Mouse (Mus musculus) limb, embryonic 14.5 days (tissue): Measurements from ENCODE around the gene Focad. TPM values are rescaled to one million over a fixed set of nuclear protein-coding genes. Genes with fewer than 3 reads are reported as not detected.

ENCODE experiments used
- ATAC-seq: fragments of 200-750 bp; cut with Nextera tagmentation; 2 replicates; pipeline ENCODE4 v1.8.0; 2017; ENCODE audit warnings: low read depth, moderate number of reproducible peaks, moderate TSS enrichment; ENCODE audit not compliant: low FRiP score
- DNase-seq: peaks from one replicate; pipeline ENCODE4 v3.0.0-alpha.2; 2015; ENCODE audit warnings: low spot score
- H3K27ac ChIP-seq: fragments of 300-500 bp; sonication (generic); replicated peaks from 2 replicates; pipeline ENCODE4 v1.5.1; 2014; ENCODE audit warnings: low read depth, mild to moderate bottlenecking, low read length, moderate library complexity, mixed read lengths
- H3K27me3 ChIP-seq: fragments of 300-500 bp; sonication (generic); 2 replicates; pipeline ENCODE4 v1.6.1; 2014; ENCODE audit warnings: low read length, mixed read lengths; ENCODE audit not compliant: control insufficient read depth, insufficient read depth
- H3K36me3 ChIP-seq: fragments of 300-500 bp; sonication (generic); 2 replicates; pipeline ENCODE4 v1.6.1; 2014; ENCODE audit warnings: mild to moderate bottlenecking, low read length, moderate library complexity, mixed read lengths; ENCODE audit not compliant: control insufficient read depth, insufficient read depth
- H3K4me1 ChIP-seq: fragments of 300-500 bp; sonication (generic); 2 replicates; pipeline ENCODE4 v1.6.1; 2014; ENCODE audit warnings: antibody characterized with exemption, low read length, mixed read lengths; ENCODE audit not compliant: control insufficient read depth, insufficient read depth
- H3K4me2 ChIP-seq: fragments of 300-500 bp; sonication (generic); replicated peaks from 2 replicates; pipeline ENCODE4 v1.6.1; 2014; ENCODE audit warnings: low read depth, mild to moderate bottlenecking, low read length, moderate library complexity; ENCODE audit not compliant: severe bottlenecking
- H3K4me3 ChIP-seq: fragments of 300-500 bp; sonication (generic); replicated peaks from 2 replicates; pipeline ENCODE4 v1.5.1; 2014; ENCODE audit warnings: low read length
- H3K9ac ChIP-seq: fragments of 300-500 bp; sonication (generic); 2 replicates; pipeline ENCODE4 v1.6.1; 2014; ENCODE audit warnings: mild to moderate bottlenecking, low read depth, low read length, moderate library complexity; ENCODE audit not compliant: severe bottlenecking
- H3K9me3 ChIP-seq: fragments of 300-500 bp; sonication (generic); 2 replicates; pipeline ENCODE4 v1.6.1; 2016; ENCODE audit warnings: low read length; ENCODE audit not compliant: control insufficient read depth
- POLR2A ChIP-seq: fragments of 200-500 bp; IDR thresholded peaks from 2 replicates; pipeline ENCODE4 v1.8.0; 2012; ENCODE audit warnings: inconsistent platforms, mild to moderate bottlenecking, moderate library complexity, borderline replicate concordance; ENCODE audit not compliant: insufficient read depth, insufficient read length; ENCODE audit errors: extremely low read depth
- whole genome bisulfite sequencing: fragments of 180-500 bp; shearing (Covaris S2); extraction: QIAGEN DNeasy Blood & Tissue Kit; methylation state at CpG from one replicate; pipeline ENCODE4 v1.1.7; 2014; 5-methylcytosine and 5-hydroxymethylcytosine counted together
- polyA plus RNA-seq, 2 experiments: library from polyadenylated mRNA; depleted of rRNA in 1 of 2; stranded (reverse) in 1 of 2; unstranded in 1 of 2; fragments of >200 nt; fragmentation: Nextera tagmentation in 1 of 2; extraction: Ambion mirVana in 1 of 2; gene quantifications; 2 replicates each; pipeline versions ENCODE4 v1.2.1 to v1.2.3; 2012 to 2014

Focad gene
- polyA plus RNA-seq, 2 experiments, result 15.7 to 19.5 TPM

DNA sequence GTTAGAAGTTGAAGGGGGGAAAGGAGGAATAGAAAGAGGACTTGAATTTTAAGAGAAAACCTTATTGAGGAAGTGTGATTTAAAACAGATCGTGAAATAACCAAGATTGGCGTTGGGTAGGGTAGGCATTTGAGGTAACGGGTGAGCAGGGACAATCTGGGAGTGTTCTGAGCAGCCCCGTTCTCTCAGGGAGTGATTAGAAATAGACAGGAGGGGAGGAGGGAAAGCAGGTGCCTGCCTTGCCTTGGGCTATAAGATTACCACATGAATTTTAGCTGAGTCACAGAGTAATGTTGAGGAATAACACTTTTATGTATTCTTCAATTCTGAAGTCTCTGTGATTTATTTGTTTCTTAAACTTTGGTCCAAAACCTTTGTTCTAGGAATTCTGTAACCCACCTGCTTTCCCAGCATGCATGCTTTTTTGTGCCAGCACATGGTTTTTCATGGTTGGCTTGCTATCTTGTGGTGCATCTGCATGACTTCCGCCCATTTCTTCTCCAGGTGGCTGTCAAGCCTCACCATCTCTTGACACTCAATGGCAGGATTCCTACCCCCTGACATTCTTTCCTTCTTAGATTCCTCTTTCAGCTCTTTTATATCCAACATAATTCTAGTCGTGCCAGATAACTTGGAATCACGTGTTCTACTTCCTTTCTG, 176.1 kb downstream of the Focad start:
- H3K9me3 ChIP-seq, result no peaks in the 10 kb centered on the region
- WGBS, result 69% methylated on average over 7 of the region's 7 CpGs

DNA sequence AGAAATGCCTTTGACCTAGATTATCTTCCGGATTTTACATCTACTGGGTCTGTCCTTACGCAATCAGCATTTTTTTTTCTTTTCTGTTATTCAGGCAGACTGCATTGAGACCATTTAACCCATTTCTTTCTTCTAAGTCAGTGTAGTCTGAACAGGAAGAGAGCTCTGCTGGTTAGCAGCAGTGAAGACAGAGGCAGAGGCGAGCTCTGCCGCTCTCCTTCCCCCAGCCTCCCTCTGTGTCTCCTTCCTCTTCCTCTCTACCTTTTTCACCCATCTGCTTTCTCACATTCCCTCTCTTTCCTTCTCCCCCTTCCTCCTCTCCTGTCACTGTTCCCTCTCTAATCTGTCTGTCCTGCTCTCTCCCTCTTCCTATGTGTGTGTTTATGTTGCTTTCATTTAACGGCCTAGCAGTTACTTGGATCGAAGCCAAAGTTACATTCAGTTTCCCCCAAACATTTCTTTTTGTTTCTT, 181.2 kb downstream of the Focad start:
- Histone ChIP-seq H3K36me3 (peaks cover 3% of the 10 kb centered on the region; the same call in 1 of the 2 replicates), H3K4me3 (no peak overlapping the region), H3K4me2 (no peak overlapping the region), H3K27ac (0 out of 2 replicates have a peak overlapping the region, but pooled peaks have one; percentile 5), H3K9ac (no peak overlapping the region), H3K27me3 (no peaks in the 10 kb centered on the region), H3K4me1 (0 out of 2 replicates have a peak, but pooled peaks cover 4% of the 10 kb centered on the region), H3K9me3 (no peaks in the 10 kb centered on the region)
- DNase-seq (peak; percentile 40), ATAC-seq (no peak)
- TF ChIP-seq POLR2A, result no peak
- 40% methylated on average over 6 of the region's 6 CpGs for WGBS

More for the DNA sequence above, 176.1 kb downstream of the Focad start:
- no peaks in the 10 kb centered on the region for H3K4me1 ChIP-seq
- H3K36me3 ChIP-seq, result no peaks in the 10 kb centered on the region
- peak; percentile 4 for DNase-seq
- no peak overlapping the region for H3K4me3 ChIP-seq
- no peaks in the 10 kb centered on the region for H3K27me3 ChIP-seq
- H3K27ac ChIP-seq, result no peak overlapping the region
- no peak for TF ChIP-seq POLR2A
- H3K4me2 ChIP-seq, result no peak overlapping the region
- ATAC-seq, result no peak
- H3K9ac ChIP-seq, result no peak overlapping the region

DNA sequence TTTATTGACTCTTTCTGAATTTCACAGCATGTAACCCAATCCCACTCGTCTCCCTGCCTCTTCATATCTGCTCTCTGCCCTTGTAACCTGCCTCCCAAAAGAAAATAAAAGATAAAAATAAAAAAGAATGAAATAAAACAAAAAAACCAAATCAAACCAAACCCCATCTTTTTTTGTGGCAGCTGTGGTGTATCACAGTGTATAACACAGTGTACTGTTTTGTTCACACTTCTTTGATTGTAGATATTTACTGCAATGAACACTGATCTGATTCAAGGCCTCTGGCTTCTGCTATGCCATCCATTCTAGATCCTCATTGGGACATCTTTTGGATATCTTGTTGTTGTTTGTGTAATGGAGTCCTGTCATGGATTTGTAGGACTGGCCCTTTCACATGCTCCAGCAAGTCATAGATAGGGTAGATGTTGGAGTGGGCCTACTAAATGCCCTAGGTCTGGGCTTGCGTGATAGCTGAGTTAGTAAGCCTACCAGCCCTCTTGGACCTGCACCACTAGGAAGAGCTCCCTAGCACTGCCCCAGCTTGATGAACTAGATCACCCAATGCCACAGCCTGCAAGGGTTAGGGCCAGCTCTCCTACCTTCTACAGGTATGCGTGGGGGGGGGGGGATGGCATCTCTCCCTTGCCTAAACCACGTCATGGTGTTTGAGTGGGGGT, 181.8 kb downstream of the Focad start:
- H3K27ac ChIP-seq, result no peak overlapping the region

DNA sequence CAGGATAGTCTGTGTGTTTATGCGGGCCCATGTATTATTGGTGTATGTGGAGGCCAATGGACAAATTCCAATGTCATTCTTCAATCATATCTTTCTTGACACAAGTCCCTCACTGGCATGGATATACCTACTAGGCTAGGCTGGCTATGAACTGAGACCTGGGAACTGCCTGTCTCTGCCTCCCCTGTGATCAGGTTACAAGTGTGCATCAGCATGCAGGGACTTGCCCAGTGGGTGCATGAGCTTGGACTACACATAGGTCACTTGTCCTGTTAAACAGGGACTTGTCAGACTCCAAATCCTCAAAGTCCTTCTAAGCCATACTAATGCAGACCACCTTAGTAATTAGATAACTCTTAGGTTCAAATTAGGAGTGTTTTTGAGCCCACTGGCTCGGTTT, 184.1 kb downstream of the Focad start:
- Histone ChIP-seq H3K36me3 (peaks cover 3% of the 10 kb centered on the region; the same call in 1 of the 2 replicates), H3K4me2 (no peak overlapping the region), H3K27me3 (no peaks in the 10 kb centered on the region), H3K4me3 (no peak overlapping the region), H3K9me3 (no peaks in the 10 kb centered on the region), H3K27ac (no peak overlapping the region), H3K4me1 (0 out of 2 replicates have a peak, but pooled peaks cover 4% of the 10 kb centered on the region), H3K9ac (no peak overlapping the region)
- TF ChIP-seq POLR2A, result no peak
- 82% methylated on average over 2 of the region's 2 CpGs for WGBS
- DNase-seq, result no peak
- no peak for ATAC-seq

More for the DNA sequence above, 181.8 kb downstream of the Focad start:
- Histone ChIP-seq H3K4me3 (no peak overlapping the region), H3K9ac (no peak overlapping the region), H3K4me1 (0 out of 2 replicates have a peak, but pooled peaks cover 4% of the 10 kb centered on the region), H3K27me3 (no peaks in the 10 kb centered on the region), H3K9me3 (no peaks in the 10 kb centered on the region), H3K4me2 (no peak overlapping the region), H3K36me3 (peaks cover 3% of the 10 kb centered on the region; the same call in 1 of the 2 replicates)
- ATAC-seq, result no peak
- no peak for DNase-seq
- TF ChIP-seq POLR2A, result no peak
- 67% methylated on average over 4 of the region's 4 CpGs for WGBS

DNA sequence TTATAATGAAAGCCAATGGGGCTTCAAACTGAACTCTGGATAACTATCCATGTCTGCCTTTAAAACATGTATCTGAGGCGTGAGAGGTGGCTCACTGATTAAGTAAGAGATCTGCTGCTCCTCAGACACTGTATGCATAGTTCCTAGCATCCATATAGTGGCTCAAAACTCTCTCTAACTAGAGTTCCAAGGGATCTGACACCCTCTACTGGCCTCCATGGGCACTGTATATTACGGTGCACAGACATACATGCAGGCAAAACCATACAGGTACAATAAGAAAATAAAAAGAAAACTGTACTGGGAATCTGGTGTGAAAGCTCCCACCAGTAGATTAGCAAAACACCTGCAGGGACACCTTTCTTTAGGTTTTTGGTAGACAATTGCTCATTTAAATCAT, 186.1 kb downstream of the Focad start:
- WGBS, result 96% methylated on average over 2 of the region's 2 CpGs
- no peak for DNase-seq
- Histone ChIP-seq H3K4me2 (no peak overlapping the region), H3K36me3 (peaks cover 3% of the 10 kb centered on the region; the same call in 1 of the 2 replicates), H3K9ac (no peak overlapping the region), H3K27me3 (no peaks in the 10 kb centered on the region), H3K4me3 (no peak overlapping the region), H3K27ac (no peak overlapping the region), H3K4me1 (0 out of 2 replicates have a peak, but pooled peaks cover 4% of the 10 kb centered on the region), H3K9me3 (no peaks in the 10 kb centered on the region)
- TF ChIP-seq POLR2A, result no peak
- ATAC-seq, result no peak
